Mouse (Mus musculus) kidney, postnatal 4 days (tissue): Measurements from ENCODE around the gene Hoxb9.

Experiments used
- DNase-seq, 2 experiments: peaks; one replicate each; pipeline ENCODE4 v3.0.0; 2021; ENCODE audit warnings: mixed read lengths in 2 of 2

Hoxb9 gene

DNA sequence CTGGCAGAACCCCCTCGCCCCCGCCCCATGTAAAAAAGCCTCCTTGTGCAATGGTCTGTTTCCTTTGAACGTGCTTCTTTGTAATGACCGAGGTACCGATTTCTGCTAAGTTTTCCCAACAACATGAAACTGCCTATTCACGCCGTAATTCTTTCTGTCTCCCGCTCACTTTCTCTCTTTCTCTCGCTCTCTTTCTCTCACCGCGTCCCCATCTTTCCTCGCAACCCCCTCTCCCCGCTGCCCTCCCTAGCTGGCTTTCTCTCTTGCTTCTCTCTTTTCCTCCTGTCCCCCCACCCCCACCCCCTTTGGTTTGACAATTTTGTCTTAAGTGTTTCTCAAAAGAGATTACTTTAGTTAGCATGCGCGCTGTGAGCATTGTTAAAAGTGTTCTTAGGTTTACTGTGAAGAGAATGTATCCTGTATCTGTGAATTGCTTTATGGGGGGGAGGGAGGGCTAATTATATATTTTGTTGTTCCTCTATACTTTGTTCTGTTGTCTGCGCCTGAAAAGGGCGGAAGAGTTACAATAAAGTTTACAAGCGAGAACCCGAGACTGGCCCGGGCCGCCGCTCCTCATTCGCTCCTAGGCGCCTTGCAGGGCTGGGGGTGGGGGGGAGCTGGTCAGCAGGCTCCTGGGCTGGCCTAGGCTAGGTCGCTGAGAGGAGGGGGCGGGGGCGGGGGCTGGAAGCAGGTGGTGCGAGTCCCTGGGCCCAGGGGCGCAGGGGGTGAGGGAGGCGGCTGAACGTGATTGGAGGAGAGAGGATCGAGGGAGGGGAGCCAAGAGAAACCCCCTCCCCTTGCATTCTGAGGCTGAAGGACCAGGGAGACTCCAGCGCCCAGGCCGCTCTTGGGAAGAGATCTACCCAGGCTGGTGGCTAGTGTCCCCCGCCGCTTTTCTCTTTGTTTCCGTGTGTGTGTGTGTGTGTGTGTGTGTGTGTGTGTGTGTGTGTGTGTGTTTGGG lies 13.8 kb downstream of the Hoxb9 start:
- peak; percentile 85 to 92 for DNase-seq

DNA sequence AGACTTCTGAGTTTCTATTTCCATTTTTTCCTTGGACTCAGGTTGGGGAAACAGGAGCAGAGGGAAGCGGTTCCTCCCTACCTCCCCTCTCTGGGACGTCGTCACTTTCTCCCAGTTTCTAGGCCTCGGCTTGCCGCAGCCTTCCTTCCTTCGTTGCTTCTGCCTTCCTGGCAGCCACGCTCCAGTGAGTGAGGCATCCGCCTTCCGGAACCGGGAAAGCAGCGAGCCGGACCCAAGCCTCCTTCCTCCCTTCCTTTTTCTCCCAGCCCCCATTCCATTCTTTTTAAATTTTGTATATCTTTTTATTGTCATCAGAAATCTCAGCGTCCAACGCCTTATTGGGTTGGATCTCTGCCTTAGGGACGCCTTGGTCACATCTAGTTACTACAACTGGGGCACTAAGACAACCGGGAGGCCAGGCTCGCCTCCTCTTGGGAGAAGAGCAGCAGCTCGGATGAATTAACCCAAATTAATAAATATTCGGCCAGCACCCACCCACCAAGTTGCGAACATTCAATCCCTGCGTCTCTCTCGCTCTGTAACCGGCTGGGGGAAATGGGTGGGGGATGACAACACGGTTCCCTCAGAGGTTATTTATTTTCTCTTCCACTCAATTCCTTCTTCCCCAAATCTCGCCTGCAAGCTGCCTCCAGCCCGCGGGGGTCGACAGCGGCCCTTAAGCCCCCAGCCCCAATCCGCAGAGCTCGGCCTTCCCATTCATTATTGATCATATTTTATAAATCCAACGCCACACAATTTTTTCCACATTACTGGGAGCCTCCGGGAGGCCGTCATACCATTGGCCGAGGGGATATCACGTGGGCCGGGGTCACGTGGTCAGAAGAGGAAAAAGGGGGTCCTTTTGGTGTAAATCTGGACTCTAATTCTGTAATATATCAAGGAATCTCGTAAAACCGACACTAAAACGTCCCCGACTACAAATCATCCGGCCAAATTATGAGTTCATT lies 14.8 kb downstream of the Hoxb9 start, which contains the start of gene Hoxb7:
TSS of gene Hoxb7 (plus strand) at position 853 of the 968 bp plus-strand sequence.
- DNase-seq, result peak; percentile 93 to 95

DNA sequence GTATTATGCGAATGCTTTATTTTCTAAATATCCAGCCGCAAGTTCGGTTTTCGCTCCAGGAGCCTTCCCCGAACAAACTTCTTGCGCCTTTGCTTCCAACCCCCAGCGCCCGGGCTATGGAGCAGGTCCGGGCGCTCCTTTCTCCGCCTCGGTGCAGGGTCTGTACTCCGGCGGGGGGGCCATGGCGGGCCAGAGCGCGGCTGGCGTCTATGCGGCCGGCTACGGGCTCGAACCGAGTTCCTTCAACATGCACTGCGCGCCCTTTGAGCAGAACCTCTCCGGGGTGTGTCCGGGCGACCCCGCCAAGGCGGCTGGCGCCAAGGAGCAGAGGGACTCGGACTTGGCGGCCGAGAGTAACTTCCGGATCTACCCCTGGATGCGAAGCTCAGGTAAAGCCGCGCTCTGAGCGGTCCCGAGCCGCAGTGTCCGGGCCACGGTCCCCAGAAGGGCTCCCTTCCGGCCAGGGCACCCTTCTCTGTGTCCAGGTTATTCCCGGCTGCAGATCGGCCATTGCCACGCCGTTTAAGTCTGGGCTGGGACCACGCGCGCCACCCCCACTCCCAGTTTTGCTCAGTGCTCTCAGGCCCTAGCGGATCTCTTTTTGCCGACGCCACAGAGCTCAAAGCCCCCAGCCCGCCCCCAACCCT lies 15.6 kb downstream of the Hoxb9 start:
- DNase-seq, result peak; percentile 72 to 84

DNA sequence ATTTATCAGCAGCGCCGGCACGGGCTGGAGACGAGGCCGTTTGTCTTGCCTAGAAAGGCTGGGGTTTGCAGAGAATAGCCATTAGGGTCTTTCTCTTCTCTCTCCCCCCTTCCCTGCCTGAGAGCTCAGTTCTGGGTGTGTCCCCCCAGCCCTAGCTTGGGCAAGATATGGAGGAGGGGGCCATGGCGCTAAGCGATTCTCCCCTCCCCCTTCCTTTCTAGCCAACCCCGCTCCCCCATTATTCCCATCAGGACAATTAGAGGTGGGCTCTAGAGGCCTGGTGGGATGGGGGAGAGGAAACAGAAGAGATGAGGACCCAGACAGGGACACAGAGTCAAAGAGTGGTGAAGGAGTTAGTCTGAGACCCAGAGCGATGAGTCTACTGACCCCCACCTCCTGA lies 16.2 kb downstream of the Hoxb9 start:
- no peak for DNase-seq

DNA sequence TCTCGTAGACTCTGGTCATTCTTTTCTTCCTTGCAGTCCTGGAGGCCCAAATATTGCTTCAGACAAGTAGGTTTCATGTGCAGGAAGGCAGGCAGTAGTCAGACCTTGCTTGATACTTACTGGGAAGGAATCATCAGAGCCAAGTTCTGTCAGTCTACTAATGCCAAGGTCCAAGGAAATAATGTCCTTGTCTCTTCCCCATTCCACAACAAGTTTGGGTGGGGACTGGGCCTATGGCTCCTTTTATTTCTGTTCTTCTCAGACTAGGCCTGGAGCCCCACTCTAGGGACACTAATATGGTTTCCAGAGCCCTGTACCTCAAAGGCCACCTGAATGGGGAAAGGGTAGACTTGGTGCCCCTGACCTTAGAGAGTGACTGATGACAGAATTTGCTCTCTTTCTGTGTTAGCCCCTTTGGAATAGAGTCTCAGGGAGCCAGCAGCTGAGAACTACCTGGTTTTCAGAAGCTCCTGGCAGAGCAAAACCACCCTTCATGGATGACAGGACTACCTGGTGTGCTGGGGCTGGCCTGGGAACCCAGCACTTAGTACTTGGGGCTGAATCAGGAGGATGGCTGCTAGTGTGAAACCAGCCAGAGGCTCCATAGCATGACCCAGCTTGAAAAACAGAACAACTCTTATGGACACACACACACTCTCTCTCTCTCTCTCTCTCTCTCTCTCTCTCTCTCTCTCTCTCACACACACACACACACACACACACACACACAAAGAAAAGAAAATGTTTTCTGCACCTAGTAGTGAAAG lies 17.4 kb downstream of the Hoxb9 start:
- no peak for DNase-seq

DNA sequence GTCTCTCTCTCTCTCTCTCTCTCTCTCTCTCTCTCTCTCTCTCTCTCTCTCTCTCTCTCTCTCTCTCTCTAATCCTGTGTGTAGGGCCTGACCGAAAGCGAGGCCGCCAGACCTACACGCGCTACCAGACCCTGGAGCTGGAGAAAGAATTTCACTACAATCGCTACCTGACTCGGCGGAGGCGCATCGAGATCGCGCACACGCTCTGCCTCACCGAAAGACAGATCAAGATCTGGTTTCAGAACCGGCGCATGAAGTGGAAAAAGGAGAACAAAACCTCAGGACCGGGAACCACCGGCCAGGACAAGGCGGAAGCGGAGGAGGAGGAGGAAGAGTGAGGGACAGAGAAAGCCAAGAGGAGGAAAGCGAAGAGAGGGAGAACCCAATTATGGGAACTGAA lies 18.0 kb downstream of the Hoxb9 start:
- DNase-seq, result peak in 1 of 2 experiments; percentile 67

DNA sequence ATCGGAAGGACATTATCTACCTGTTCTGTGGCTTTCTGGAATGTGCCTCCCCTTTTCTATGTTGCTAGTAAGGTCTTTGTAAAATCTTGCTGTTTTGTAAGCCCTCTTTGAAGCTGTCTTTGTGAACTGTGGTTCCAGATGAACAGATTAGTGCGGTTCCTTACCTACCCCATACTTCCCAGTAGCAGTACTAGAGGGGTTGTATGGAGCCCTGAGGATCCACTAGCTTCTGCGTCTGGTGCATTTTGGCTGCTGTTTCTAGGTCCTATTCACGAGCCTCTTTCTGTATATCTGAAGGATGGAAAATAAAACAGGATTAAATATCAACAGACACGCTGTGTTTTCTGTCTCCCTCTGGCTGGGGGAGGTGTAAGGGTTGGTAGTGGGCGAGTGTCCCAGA lies 18.6 kb downstream of the Hoxb9 start:
- no peak for DNase-seq

DNA sequence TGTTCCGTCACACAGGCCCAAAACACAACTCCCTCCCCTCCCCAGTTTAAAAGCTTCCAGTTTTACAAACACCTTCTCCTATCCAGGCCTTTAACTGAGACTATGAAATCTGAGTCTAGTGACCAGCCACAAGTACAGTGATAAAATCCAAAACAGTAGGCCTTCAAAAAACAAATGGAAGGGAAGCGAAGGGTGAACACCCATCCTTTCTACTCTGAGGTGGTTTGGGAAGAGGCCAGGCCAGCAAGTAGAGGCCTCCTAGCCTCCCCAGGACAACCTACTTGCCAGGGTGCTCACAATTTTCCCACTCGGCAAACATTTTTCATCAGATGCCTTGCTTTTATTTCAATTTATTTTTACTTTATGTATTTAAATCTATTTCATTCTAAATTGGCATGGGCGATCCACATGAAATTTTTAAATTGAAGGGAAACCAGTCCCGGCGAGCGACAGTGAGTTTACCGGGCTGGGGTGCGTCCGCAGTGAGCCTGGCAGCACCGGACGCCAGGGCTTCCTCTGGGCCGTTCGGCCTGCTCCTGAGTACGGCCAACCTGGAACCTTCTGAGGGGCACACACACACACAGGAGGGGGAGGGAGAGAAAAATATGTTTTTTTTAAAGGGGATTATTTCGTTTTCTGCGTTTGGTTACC lies 19.6 kb downstream of the Hoxb9 start:
- no peak for DNase-seq

DNA sequence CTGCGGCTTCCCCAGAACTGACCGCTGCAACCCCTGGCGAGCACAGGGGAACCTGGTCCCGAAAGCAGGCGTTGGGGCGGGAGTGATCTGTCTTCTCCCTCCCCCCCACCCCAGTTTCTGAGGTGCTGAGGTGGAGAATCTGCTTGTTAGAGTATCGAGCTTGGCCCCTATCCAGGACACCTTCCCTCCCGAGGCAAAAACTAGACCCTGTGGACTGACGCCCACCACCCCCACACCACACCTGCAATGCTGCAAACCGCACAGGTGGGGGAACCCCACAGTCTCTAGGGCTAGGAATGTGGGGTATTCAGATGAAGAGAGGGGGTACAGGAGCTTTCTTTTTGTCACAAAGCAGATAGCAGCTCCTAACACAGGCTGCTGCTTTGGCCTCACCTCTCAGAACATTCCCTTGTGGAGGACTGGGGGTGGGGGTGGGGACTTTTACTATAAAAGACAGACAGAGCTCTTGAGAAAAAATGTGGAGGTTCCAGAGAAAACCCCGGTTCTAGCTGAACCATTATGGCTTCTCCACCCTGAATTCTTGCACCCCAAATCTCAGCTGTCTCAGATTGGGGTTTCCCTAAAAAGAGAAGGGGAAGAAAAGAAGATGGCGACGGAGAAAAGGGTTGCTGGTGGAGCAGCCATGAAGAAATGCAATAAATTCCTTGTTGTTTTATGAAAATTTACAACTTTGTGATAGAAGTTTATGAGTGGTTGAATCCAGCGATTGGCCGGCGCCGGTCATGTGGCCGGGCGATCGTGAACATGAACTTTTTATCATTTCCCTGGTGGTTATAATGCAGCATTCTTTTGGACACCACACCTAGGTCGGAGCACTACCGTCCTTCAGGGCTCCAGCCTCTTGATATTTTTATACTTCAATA lies 20.7 kb downstream of the Hoxb9 start, which contains the start of gene Hoxb6:
TSS of gene Hoxb6 (plus strand) at position 796 of the 884 bp plus-strand sequence.
- peak; percentile 86 to 92 for DNase-seq

DNA sequence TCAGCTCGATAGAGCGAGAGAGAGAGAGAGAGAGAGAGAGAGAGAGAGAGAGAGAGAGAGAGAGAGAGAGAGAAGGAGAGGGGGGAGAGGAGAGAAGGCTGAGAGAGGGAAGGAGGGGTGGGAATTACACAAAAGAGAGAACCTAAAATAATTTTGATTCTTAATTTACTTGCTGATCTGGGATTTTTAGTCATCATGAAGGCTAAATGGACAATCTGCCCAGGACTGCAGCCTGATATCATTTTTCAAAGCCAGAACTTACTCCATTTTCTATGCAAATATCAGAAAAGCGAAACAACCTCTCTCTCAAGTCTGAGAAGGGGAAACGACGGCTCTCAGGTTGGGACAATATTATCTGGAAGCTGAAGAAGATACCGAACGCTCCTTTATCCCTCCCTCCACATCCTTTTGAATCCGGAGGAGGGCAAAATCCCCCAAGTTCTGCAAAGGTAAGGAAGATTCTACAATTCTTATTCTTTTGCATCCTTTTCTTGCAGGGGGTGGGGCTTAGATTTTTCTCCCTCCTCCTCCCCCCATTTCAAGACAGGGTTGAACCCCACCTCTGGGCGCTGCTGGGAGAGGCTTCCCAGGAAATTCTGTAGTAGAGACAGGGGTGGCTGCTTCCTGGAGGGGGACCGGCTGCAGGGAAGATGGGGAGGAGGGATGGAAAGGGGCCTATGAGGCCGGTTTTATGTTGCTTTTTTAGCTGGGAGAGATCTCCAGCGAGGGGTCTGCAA lies 21.5 kb downstream of the Hoxb9 start:
- peak; percentile 52 to 66 for DNase-seq

DNA sequence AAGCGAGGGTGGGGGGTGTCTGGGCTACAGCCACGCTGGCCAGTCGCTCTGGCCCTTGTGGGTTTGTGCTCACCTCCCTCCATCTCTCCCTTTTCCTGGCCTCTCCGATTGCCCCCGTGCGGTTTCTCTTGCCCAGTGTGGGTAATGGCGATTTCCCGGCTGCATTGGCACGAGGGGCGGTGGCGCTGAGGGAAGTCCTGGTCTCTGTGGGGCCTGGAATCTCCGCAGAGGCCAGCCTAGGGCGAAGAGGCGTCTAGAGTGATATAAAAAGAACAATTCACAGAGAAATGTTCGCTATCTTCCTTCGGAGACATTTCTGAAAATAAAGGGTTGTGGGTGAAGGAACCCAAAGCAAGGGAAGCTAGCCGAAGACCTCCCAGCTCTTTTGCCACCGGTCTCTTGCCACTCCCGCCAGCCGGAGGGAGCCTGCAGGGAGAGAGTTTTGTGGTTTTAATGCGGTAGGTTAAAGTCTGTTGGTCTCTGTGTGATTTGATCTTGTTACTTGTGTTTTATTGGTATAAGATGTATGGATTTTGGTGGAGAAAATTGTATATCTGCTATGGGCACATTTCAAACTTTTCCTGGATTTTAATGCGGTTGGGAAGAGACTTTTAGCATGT lies 22.2 kb downstream of the Hoxb9 start:
- DNase-seq, result peak; percentile 55 to 68

DNA sequence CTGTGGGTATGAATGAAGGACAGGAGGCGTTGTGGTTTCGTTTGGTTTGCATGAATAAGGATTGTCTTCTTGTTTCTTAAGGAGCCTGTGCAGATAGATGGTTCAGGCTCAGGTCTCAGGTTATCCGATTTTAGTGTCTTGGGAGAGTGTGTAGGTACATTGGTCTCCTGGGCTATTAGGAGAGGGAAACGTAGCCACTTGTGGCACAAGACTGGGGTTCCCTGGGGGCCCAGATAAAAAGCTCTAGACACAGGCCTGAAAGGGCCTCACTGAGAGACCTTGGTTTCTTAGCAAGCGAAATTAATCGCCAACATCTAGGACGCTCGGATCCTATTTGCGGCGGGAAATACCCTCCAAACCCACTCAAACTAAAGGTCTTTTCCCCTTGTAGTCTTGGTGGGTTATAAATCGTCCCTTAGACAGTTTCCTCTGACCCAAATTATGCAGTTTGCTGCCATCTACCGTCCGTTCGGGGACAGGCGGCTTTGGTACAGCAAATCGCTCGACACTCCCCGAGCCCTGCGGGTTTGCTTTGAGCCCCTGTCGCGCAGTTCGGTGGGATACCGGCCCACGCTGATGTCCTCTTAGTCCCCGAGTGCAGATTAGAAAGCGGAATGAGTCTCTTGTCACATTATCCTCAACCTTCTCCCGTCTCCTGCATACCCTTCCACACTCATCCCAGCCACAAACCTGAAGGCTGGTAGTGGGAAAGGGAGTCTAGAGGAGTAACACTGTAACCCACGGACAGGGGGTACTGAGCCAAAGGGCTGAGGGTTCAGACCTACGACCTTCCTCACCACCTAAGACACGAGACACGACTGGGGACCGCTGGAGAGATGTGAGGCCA lies 23.2 kb downstream of the Hoxb9 start:
- DNase-seq, result peak; percentile 95 to 96

DNA sequence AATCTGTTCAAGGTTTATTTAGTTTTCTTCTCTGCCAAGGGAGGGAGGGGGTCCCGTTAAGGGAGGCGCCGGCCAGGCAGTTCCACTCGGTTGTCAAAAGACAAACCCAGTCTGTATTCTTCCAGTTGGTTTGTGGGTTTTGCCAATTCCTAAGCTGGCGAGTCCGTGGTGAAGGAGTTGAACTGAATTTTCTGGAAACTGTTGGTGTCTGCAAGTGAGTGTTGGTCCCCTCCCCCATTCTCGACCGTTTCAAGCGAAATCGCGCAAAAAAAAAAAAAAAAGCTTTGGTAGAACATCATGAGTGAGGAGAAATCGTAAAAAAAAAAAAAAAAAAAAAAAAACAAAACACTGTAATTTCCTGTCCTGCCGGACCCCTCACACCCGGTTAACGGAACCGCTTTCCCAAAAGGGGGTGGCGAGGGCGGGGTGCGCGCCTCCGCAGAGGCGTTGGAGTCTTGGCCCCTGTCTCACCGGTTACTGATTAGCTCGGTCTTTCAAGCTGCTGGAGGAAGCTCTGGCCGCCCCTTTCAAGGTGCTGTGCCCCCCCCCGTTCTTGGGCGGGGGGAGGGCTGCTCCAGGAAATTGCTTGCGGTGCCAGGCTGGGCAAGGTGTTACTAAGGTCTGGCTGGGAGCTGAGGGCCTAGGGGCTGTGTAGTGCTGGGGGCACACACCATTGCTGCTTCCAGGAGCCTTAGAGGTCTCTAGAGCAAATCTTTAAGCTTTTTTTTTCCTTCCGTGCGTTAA lies 24.0 kb downstream of the Hoxb9 start:
- peak; percentile 80 to 88 for DNase-seq

DNA sequence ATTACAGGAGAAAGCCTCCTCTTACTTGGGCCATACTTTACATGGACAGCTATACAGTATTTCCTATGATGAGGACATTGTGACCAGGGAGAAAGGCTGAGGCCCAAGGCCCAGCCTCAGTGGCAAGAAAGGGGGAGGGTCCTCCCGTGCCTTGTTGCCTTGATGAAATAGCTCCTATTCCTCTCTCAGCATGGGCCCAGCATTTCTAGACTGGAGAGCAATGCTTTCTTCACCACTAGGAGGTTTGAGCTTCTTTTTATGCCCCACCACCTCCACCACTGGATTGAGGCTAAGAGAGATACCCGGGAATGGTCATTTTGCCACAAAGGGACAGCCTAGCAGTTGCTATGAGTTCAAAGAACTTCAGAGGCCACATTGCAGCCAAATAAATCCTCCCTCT lies 25.7 kb downstream of the Hoxb9 start:
- no peak for DNase-seq

DNA sequence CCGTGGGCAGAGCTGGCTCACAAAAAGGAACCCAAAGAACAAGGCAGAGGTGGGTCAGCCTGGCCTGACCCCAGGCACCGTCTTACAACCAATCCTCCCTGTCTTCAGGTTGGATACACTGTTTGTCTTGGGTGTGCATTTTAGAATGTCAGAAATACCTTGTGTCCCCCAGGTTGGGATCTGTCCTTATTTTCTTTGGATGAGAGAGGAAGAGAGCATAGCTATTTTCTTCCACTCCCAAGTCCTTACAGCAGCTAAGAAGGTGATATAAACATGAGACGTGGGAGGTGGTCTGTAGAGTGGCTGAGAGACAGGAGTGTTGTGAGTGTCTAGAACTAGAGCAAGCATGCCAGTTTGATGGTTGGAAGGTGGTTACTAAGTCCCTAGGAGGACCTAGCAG lies 26.2 kb downstream of the Hoxb9 start:
- DNase-seq, result no peak

DNA sequence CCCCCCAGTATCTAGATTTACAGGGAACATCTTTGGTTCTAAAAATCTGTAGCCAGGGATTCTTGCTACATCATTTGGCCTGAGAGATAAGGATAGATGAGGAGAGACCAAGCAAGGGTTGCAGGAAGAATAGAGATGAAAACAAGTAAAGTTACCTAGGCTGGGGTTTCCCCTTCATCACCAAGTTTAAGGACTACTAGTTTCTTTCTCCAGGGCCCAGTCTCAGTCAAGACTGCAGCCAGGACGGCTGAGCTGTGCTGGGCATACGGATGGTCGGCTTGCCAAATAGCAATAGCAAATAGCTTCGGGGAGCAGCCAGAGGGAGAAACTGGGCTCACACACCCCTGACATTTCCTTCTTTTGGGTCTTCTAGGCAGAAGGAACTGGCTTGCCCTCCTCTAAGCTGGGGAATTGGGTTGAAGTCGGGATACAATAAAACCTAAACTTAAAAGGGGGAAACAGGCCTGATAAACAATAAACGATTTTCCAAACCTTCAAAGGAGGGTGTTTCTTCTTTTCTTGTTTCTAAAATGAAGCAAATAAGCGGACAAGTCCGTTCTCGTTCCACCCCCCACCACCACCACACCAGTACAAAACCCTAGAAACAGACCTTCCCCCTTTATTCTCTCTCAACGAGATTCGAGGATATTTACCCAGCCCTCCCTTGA lies 26.8 kb downstream of the Hoxb9 start:
- DNase-seq, result no peak
